Mouse (Mus musculus): ENCODE measurements around the gene Cd28. TPM values are rescaled to one million over a fixed set of nuclear protein-coding genes. Genes with fewer than 3 reads are reported as not detected.

Gene Cd28
- polyA plus RNA-seq, 1 experiment = not detected

DNA sequence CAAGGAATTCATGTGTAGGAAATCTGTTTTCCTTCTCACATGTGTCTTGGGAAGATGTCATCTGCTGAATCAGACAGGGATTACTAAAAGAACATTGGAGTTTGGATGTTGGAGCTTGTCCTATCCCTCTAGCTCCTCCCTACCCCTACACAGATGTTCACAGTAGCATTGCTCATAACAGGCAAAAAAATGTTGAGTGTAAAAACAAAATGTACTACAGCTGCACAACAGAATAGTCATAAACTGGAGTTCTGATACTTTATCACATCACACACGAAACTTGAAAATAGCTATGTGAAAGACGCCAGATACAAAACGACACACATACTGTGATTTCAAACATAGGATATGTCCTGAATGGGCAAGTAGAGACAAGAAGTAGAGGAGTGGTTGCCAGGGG, 43.9 kb downstream of the Cd28 start:
- Histone ChIP-seq H3K4me3 (ENCODE audit: low read depth, low read length) (no peak overlapping the region), H3K36me3 (ENCODE audit: control insufficient read depth, insufficient read depth, low read length, poor library complexity, severe bottlenecking) (no peaks in the 10 kb centered on the region), H3K27me3 (ENCODE audit: control insufficient read depth, insufficient read depth, low read length, poor library complexity, severe bottlenecking) (no peaks in the 10 kb centered on the region), H3K9me3 (replicated peaks; ENCODE audit: control insufficient read depth, insufficient read depth, low read length, poor library complexity, severe bottlenecking) (no peaks in the 10 kb centered on the region), H3K9ac (ENCODE audit: low read depth, poor library complexity, severe bottlenecking) (no peak overlapping the region), H3K4me1 (ENCODE audit: control insufficient read depth, insufficient read depth, low read length) (no peaks in the 10 kb centered on the region), H3K27ac (ENCODE audit: insufficient read depth, low read length) (no peak overlapping the region)
- TF ChIP-seq EP300 (IDR thresholded peaks at IDR 0.05; ENCODE audit: insufficient read depth, low read depth, low read length) = no peak
- no peak for TF ChIP-seq CTCF (IDR thresholded peaks at IDR 0.05; ENCODE audit: low read depth, low read length)
- TF ChIP-seq POLR2A (IDR thresholded peaks at IDR 0.05; ENCODE audit: insufficient read depth, low read length) = no peak

DNA sequence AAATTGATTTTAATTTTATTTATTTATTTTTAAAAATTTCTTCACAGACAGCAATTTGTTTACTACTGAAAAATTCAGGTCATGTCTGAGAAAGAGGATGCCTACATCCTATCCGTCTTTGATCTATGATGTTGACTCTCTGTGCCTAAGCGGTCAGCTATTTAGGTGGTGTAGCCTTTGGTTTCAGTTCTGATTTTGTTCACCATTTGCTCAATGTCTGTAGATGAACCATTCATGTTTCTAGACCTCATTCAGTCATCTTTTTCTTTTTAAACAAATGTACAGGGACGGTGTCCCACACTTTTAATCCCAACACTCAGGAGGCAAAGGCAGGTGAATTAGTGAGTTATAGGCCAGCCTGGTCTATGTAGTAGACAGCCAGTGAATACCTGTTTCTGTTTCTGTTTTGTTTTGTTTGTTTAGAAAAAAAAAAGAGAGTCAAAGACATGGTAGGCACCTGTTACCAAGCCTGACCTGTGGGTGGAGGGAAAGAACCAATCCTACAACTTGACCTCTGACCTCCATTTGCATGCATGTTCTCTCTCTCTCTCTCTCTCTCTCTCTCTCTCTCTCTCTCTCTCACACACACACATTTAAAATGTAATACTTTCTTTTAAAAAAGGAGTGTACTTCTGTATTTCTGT, 45.0 kb downstream of the Cd28 start:
- H3K4me1 ChIP-seq (ENCODE audit: control insufficient read depth, insufficient read depth, low read length) = no peaks in the 10 kb centered on the region
- no peak overlapping the region for H3K9ac ChIP-seq (ENCODE audit: low read depth, poor library complexity, severe bottlenecking)
- no peaks in the 10 kb centered on the region for H3K36me3 ChIP-seq (ENCODE audit: control insufficient read depth, insufficient read depth, low read length, poor library complexity, severe bottlenecking)
- H3K4me3 ChIP-seq (ENCODE audit: low read depth, low read length) = no peak overlapping the region
- no peaks in the 10 kb centered on the region for H3K9me3 ChIP-seq (replicated peaks; ENCODE audit: control insufficient read depth, insufficient read depth, low read length, poor library complexity, severe bottlenecking)
- no peak overlapping the region for H3K27ac ChIP-seq (ENCODE audit: insufficient read depth, low read length)
- no peak for TF ChIP-seq CTCF (IDR thresholded peaks at IDR 0.05; ENCODE audit: low read depth, low read length)
- TF ChIP-seq POLR2A (IDR thresholded peaks at IDR 0.05; ENCODE audit: insufficient read depth, low read length) = no peak
- TF ChIP-seq EP300 (IDR thresholded peaks at IDR 0.05; ENCODE audit: insufficient read depth, low read depth, low read length) = no peak
- no peaks in the 10 kb centered on the region for H3K27me3 ChIP-seq (ENCODE audit: control insufficient read depth, insufficient read depth, low read length, poor library complexity, severe bottlenecking)

DNA sequence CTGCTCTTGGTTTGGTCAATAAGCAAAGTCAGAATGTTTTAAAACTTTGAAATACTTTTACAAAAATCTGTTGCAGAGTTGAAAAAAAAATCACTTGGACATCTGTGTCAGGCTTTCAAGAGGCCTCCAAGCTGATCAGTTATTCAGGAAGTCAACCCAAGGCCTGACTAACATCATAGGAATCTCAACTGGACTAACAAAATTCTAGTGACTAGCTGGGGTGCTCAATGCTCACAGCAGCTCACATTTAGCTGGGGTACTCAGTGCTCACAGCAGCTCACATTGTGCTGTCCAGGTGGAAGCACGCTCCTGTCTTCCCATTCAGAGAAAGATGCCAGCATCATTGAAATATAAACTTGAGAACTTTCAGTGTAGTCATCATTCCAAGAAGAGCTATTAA, 45.9 kb downstream of the Cd28 start:
- H3K27me3 ChIP-seq (ENCODE audit: control insufficient read depth, insufficient read depth, low read length, poor library complexity, severe bottlenecking) = no peaks in the 10 kb centered on the region
- H3K27ac ChIP-seq (ENCODE audit: insufficient read depth, low read length) = no peak overlapping the region
- no peak overlapping the region for H3K4me3 ChIP-seq (ENCODE audit: low read depth, low read length)
- no peak for TF ChIP-seq POLR2A (IDR thresholded peaks at IDR 0.05; ENCODE audit: insufficient read depth, low read length)
- TF ChIP-seq EP300 (IDR thresholded peaks at IDR 0.05; ENCODE audit: insufficient read depth, low read depth, low read length) = no peak
- no peak for TF ChIP-seq CTCF (IDR thresholded peaks at IDR 0.05; ENCODE audit: low read depth, low read length)
- H3K9me3 ChIP-seq (replicated peaks; ENCODE audit: control insufficient read depth, insufficient read depth, low read length, poor library complexity, severe bottlenecking) = no peaks in the 10 kb centered on the region
- no peaks in the 10 kb centered on the region for H3K4me1 ChIP-seq (ENCODE audit: control insufficient read depth, insufficient read depth, low read length)
- no peaks in the 10 kb centered on the region for H3K36me3 ChIP-seq (ENCODE audit: control insufficient read depth, insufficient read depth, low read length, poor library complexity, severe bottlenecking)
- no peak overlapping the region for H3K9ac ChIP-seq (ENCODE audit: low read depth, poor library complexity, severe bottlenecking)

DNA sequence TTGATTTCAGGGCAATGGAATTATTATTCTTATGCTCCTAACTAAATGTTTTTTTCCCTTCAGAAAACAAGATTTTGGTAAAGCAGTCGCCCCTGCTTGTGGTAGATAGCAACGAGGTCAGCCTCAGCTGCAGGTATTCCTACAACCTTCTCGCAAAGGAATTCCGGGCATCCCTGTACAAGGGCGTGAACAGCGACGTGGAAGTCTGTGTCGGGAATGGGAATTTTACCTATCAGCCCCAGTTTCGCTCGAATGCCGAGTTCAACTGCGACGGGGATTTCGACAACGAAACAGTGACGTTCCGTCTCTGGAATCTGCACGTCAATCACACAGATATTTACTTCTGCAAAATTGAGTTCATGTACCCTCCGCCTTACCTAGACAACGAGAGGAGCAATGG, 46.3 kb downstream of the Cd28 start:
- Histone ChIP-seq H3K9ac (ENCODE audit: low read depth, poor library complexity, severe bottlenecking) (no peak overlapping the region), H3K36me3 (ENCODE audit: control insufficient read depth, insufficient read depth, low read length, poor library complexity, severe bottlenecking) (no peaks in the 10 kb centered on the region), H3K27me3 (ENCODE audit: control insufficient read depth, insufficient read depth, low read length, poor library complexity, severe bottlenecking) (no peaks in the 10 kb centered on the region), H3K9me3 (replicated peaks; ENCODE audit: control insufficient read depth, insufficient read depth, low read length, poor library complexity, severe bottlenecking) (no peaks in the 10 kb centered on the region), H3K27ac (ENCODE audit: insufficient read depth, low read length) (no peak overlapping the region), H3K4me1 (ENCODE audit: control insufficient read depth, insufficient read depth, low read length) (no peaks in the 10 kb centered on the region), H3K4me3 (ENCODE audit: low read depth, low read length) (no peak overlapping the region)
- TF ChIP-seq CTCF (IDR thresholded peaks at IDR 0.05; ENCODE audit: low read depth, low read length) = no peak
- no peak for TF ChIP-seq EP300 (IDR thresholded peaks at IDR 0.05; ENCODE audit: insufficient read depth, low read depth, low read length)
- no peak for TF ChIP-seq POLR2A (IDR thresholded peaks at IDR 0.05; ENCODE audit: insufficient read depth, low read length)

DNA sequence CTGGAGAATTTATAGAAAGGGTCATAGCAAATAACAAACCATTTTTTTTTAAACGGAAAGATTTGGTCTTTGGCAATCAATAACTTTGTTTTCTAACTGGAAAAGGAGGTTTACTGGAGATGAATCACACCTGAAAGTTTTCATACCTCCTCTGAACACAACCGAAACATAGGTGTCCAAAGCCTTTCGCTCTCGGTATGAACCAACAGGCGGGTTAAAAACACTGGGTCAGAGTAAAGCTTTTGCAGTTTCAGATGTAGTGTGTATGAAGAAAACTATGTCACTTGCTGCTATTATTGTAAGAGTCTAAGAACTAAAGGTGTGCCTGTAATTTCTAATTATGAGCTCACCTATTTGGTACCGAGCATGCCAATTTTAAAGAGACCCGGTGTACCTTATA, 55.2 kb downstream of the Cd28 start:
- H3K27ac ChIP-seq (ENCODE audit: insufficient read depth, low read length) = no peak overlapping the region
- TF ChIP-seq CTCF (IDR thresholded peaks at IDR 0.05; ENCODE audit: low read depth, low read length) (no peak), EP300 (IDR thresholded peaks at IDR 0.05; ENCODE audit: insufficient read depth, low read depth, low read length) (no peak), POLR2A (IDR thresholded peaks at IDR 0.05; ENCODE audit: insufficient read depth, low read length) (no peak)

DNA sequence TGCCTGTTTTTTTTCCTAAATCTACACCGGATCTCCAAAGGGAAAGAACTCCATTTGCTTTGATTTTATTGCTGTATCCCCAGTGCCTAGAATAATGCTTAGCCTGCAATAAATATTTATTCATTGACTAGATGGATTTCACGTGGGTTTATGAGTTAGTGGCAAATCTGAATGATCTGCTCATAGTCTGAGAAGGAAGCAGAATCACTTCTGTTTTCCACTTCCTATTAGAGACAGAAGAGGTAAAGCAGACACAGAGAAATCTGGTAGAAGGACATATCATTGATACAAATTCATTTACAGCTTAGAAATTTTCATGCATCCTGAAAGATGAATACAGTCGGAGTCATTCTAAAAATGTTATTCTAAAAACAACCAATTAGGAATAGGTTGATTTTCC, 56.6 kb downstream of the Cd28 start:
- Histone ChIP-seq H3K36me3 (ENCODE audit: control insufficient read depth, insufficient read depth, low read length, poor library complexity, severe bottlenecking) (no peaks in the 10 kb centered on the region), H3K4me3 (ENCODE audit: low read depth, low read length) (no peak overlapping the region), H3K27me3 (ENCODE audit: control insufficient read depth, insufficient read depth, low read length, poor library complexity, severe bottlenecking) (no peaks in the 10 kb centered on the region), H3K9me3 (replicated peaks; ENCODE audit: control insufficient read depth, insufficient read depth, low read length, poor library complexity, severe bottlenecking) (no peaks in the 10 kb centered on the region), H3K9ac (ENCODE audit: low read depth, poor library complexity, severe bottlenecking) (no peak overlapping the region), H3K4me1 (ENCODE audit: control insufficient read depth, insufficient read depth, low read length) (no peaks in the 10 kb centered on the region), H3K27ac (ENCODE audit: insufficient read depth, low read length) (no peak overlapping the region)
- TF ChIP-seq POLR2A (IDR thresholded peaks at IDR 0.05; ENCODE audit: insufficient read depth, low read length) (no peak), CTCF (IDR thresholded peaks at IDR 0.05; ENCODE audit: low read depth, low read length) (no peak), EP300 (IDR thresholded peaks at IDR 0.05; ENCODE audit: insufficient read depth, low read depth, low read length) (no peak)

More for the DNA sequence above, 55.2 kb downstream of the Cd28 start:
- Histone ChIP-seq H3K4me3 (ENCODE audit: low read depth, low read length) (no peak overlapping the region), H3K9ac (ENCODE audit: low read depth, poor library complexity, severe bottlenecking) (no peak overlapping the region), H3K4me1 (ENCODE audit: control insufficient read depth, insufficient read depth, low read length) (no peaks in the 10 kb centered on the region), H3K36me3 (ENCODE audit: control insufficient read depth, insufficient read depth, low read length, poor library complexity, severe bottlenecking) (no peaks in the 10 kb centered on the region), H3K9me3 (replicated peaks; ENCODE audit: control insufficient read depth, insufficient read depth, low read length, poor library complexity, severe bottlenecking) (no peaks in the 10 kb centered on the region), H3K27me3 (ENCODE audit: control insufficient read depth, insufficient read depth, low read length, poor library complexity, severe bottlenecking) (no peaks in the 10 kb centered on the region)

Measured in ES-Bruce4 (cell line).